Mouse (Mus musculus): ENCODE measurements around the gene F8.

- no peak for TF ChIP-seq POLR2A (IDR thresholded peaks at IDR 0.05; ENCODE audit: borderline replicate concordance, low read depth, low read length)
- no peak for TF ChIP-seq CTCF (IDR thresholded peaks at IDR 0.05; ENCODE audit: low read depth, low read length)
These were observed 58.9 kb downstream of the F8 start for GRCm38 (mm10) chrX:75323556-75323955.

Data from bone marrow macrophage, adult 2 months (primary cell).